Mouse (Mus musculus): ENCODE measurements around the gene Stk17b. TPM values are rescaled to one million over a fixed set of nuclear protein-coding genes. Genes with fewer than 3 reads are reported as not detected.

Stk17b gene
- total RNA-seq, 1 experiment, result 10.7 TPM

DNA sequence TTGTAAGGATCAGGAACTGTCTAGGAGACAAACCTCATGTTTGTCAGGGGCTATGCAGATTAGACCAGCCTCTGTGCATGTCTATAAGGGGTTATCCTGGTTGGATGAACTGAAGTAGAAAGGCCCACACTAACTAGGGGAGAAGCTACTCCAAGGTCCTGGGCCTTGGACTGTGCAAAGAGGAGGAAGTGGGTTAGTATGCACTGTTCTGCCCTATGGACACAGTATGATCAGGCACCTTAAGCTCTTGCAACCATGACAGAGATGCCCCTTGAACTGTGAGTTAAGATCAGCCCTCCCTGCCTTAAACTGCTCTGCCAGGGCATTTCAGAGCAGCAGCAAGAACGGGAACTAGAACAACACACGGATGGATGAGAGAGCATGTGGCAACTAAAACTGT lies 31.3 kb upstream of the Stk17b start:
- DNase-seq (ENCODE audit: low read depth, low spot score), result no peak
- H3K27ac ChIP-seq (ENCODE audit: insufficient read depth, low read depth, low read length, poor library complexity, severe bottlenecking), result no peak overlapping the region
- H3K4me3 ChIP-seq (ENCODE audit: insufficient read depth in 1 of 2, low read depth in 1 of 2, low read length in 2 of 2, poor library complexity in 1 of 2, severe bottlenecking in 1 of 2), result no peak overlapping the region
- H3K9me3 ChIP-seq (ENCODE audit: control insufficient read depth, insufficient read depth, low read depth, low read length), result no peaks in the 10 kb centered on the region
- no peak overlapping the region for H3K9ac ChIP-seq (ENCODE audit: insufficient read depth, low read depth, low read length, poor library complexity, severe bottlenecking)
- no peaks in the 10 kb centered on the region for H3K36me3 ChIP-seq (ENCODE audit: control insufficient read depth, insufficient read depth, low read length, poor library complexity, severe bottlenecking)
- TF ChIP-seq MAFK (IDR thresholded peaks at IDR 0.05; ENCODE audit: insufficient read depth, low read depth, low read length) (no peak), HCFC1 (IDR thresholded peaks at IDR 0.05; ENCODE audit: borderline replicate concordance, insufficient read depth, low read length) (no peak), CHD2 (IDR thresholded peaks at IDR 0.05; ENCODE audit: low read depth, low read length) (no peak)
- H3K4me1 ChIP-seq (ENCODE audit: control insufficient read depth in 2 of 2, insufficient read depth in 2 of 2, low read length in 2 of 2, poor library complexity in 1 of 2), result no peaks in the 10 kb centered on the region
- in situ Hi-C loops (cut with MboI; ENCODE audit: low sequenced_read_pairs in 2 of 2, unreplicated experiment in 2 of 2), result no loop called here

DNA sequence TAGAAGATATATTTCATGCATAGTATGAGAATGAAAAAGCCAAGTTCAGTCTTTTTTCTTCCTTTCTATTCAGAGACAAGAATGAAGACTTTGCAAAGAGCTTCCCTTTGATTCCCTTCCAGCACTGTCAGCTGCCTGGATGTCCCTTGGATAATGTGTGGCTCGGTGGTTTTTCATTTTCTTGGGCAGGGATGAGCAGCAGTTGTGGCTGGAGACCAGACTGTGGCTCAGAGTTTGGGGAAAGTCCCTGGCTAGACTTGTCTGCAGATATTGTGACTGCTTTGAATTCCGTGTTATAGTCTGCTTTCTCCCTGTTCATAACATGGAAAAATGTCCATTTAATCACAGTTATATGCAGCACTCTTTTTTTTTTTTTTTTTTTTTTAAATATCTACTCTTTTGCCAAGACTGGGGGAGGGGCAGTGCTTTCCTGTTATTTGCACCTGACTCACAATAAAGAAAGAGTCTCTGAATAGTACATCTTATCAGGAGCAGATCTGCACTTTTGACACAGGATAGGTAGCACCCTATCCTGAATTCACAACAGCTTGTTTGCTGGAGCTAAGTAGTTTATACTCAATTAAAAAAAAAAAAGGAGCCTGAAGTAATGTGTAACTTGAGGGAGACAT lies 29.2 kb upstream of the Stk17b start:
- Histone ChIP-seq H3K27ac (ENCODE audit: insufficient read depth, low read depth, low read length, poor library complexity, severe bottlenecking) (no peak overlapping the region), H3K9me3 (ENCODE audit: control insufficient read depth, insufficient read depth, low read depth, low read length) (no peaks in the 10 kb centered on the region), H3K9ac (ENCODE audit: insufficient read depth, low read depth, low read length, poor library complexity, severe bottlenecking) (no peak overlapping the region), H3K4me1 (ENCODE audit: control insufficient read depth in 2 of 2, insufficient read depth in 2 of 2, low read length in 2 of 2, poor library complexity in 1 of 2) (no peaks in the 10 kb centered on the region), H3K36me3 (ENCODE audit: control insufficient read depth, insufficient read depth, low read length, poor library complexity, severe bottlenecking) (no peaks in the 10 kb centered on the region), H3K4me3 (ENCODE audit: insufficient read depth in 1 of 2, low read depth in 1 of 2, low read length in 2 of 2, poor library complexity in 1 of 2, severe bottlenecking in 1 of 2) (no peak overlapping the region)
- TF ChIP-seq MAFK (IDR thresholded peaks at IDR 0.05; ENCODE audit: insufficient read depth, low read depth, low read length), result no peak
- no peak for TF ChIP-seq CHD2 (IDR thresholded peaks at IDR 0.05; ENCODE audit: low read depth, low read length)
- TF ChIP-seq ZNF384 (IDR thresholded peaks at IDR 0.05; ENCODE audit: low read depth, low read length), result no peak
- no peak for TF ChIP-seq HCFC1 (IDR thresholded peaks at IDR 0.05; ENCODE audit: borderline replicate concordance, insufficient read depth, low read length)
- TF ChIP-seq ZC3H11A (IDR thresholded peaks at IDR 0.05; ENCODE audit: borderline replicate concordance, low read depth, low read length), result no peak
- in situ Hi-C loops (cut with MboI; ENCODE audit: low sequenced_read_pairs in 2 of 2, unreplicated experiment in 2 of 2), result no loop called here
- DNase-seq (ENCODE audit: low read depth, low spot score), result no peak

DNA sequence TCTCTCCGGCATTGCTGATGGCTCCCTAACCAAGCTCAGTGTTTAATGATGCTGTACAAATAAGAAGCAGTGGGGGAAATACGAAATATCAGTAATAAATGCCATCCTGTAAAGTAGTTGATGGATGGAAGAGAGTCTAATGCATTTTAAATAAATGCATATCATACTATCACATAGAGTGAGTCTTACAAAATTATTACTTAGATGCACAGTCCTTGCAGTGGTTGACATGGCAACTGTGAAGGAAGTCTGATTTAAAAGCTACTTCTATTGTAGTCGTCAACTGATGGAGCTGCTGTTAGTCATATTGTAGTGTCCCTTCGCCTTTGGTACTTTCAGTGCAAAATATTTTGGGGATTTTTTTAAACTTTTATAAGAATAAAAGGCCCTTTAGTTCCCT lies 26.9 kb upstream of the Stk17b start:
- Histone ChIP-seq H3K9me3 (ENCODE audit: control insufficient read depth, insufficient read depth, low read depth, low read length) (no peaks in the 10 kb centered on the region), H3K4me1 (ENCODE audit: control insufficient read depth in 2 of 2, insufficient read depth in 2 of 2, low read length in 2 of 2, poor library complexity in 1 of 2) (no peaks in the 10 kb centered on the region), H3K27ac (ENCODE audit: insufficient read depth, low read depth, low read length, poor library complexity, severe bottlenecking) (no peak overlapping the region), H3K4me3 (ENCODE audit: insufficient read depth in 1 of 2, low read depth in 1 of 2, low read length in 2 of 2, poor library complexity in 1 of 2, severe bottlenecking in 1 of 2) (no peak overlapping the region), H3K36me3 (ENCODE audit: control insufficient read depth, insufficient read depth, low read length, poor library complexity, severe bottlenecking) (no peaks in the 10 kb centered on the region), H3K9ac (ENCODE audit: insufficient read depth, low read depth, low read length, poor library complexity, severe bottlenecking) (no peak overlapping the region)
- TF ChIP-seq ZC3H11A (IDR thresholded peaks at IDR 0.05; ENCODE audit: borderline replicate concordance, low read depth, low read length), result no peak
- TF ChIP-seq CHD2 (IDR thresholded peaks at IDR 0.05; ENCODE audit: low read depth, low read length), result no peak
- no peak for TF ChIP-seq HCFC1 (IDR thresholded peaks at IDR 0.05; ENCODE audit: borderline replicate concordance, insufficient read depth, low read length)
- no peak for TF ChIP-seq MAFK (IDR thresholded peaks at IDR 0.05; ENCODE audit: insufficient read depth, low read depth, low read length)
- no peak for TF ChIP-seq ZNF384 (IDR thresholded peaks at IDR 0.05; ENCODE audit: low read depth, low read length)
- DNase-seq (ENCODE audit: low read depth, low spot score), result no peak
- in situ Hi-C loops (cut with MboI; ENCODE audit: low sequenced_read_pairs in 2 of 2, unreplicated experiment in 2 of 2), result no loop called here

GRCm38 (mm10) chr1:53808229-53808628 lies 23.2 kb upstream of the Stk17b start:
- in situ Hi-C loops (cut with MboI; ENCODE audit: low sequenced_read_pairs in 2 of 2, unreplicated experiment in 2 of 2), result no loop called here
- no peaks in the 10 kb centered on the region for H3K9me3 ChIP-seq (ENCODE audit: control insufficient read depth, insufficient read depth, low read depth, low read length)
- no peak overlapping the region for H3K4me3 ChIP-seq (ENCODE audit: insufficient read depth in 1 of 2, low read depth in 1 of 2, low read length in 2 of 2, poor library complexity in 1 of 2, severe bottlenecking in 1 of 2)
- H3K9ac ChIP-seq (ENCODE audit: insufficient read depth, low read depth, low read length, poor library complexity, severe bottlenecking), result no peak overlapping the region
- H3K36me3 ChIP-seq (ENCODE audit: control insufficient read depth, insufficient read depth, low read length, poor library complexity, severe bottlenecking), result no peaks in the 10 kb centered on the region
- DNase-seq (ENCODE audit: low read depth, low spot score), result no peak
- H3K4me1 ChIP-seq (ENCODE audit: control insufficient read depth in 2 of 2, insufficient read depth in 2 of 2, low read length in 2 of 2, poor library complexity in 1 of 2), result no peaks in the 10 kb centered on the region
- H3K27ac ChIP-seq (ENCODE audit: insufficient read depth, low read depth, low read length, poor library complexity, severe bottlenecking), result no peak overlapping the region
- TF ChIP-seq ZC3H11A (IDR thresholded peaks at IDR 0.05; ENCODE audit: borderline replicate concordance, low read depth, low read length) (no peak), CHD2 (IDR thresholded peaks at IDR 0.05; ENCODE audit: low read depth, low read length) (no peak), HCFC1 (IDR thresholded peaks at IDR 0.05; ENCODE audit: borderline replicate concordance, insufficient read depth, low read length) (no peak), MAFK (IDR thresholded peaks at IDR 0.05; ENCODE audit: insufficient read depth, low read depth, low read length) (no peak), ZNF384 (IDR thresholded peaks at IDR 0.05; ENCODE audit: low read depth, low read length) (no peak)

DNA sequence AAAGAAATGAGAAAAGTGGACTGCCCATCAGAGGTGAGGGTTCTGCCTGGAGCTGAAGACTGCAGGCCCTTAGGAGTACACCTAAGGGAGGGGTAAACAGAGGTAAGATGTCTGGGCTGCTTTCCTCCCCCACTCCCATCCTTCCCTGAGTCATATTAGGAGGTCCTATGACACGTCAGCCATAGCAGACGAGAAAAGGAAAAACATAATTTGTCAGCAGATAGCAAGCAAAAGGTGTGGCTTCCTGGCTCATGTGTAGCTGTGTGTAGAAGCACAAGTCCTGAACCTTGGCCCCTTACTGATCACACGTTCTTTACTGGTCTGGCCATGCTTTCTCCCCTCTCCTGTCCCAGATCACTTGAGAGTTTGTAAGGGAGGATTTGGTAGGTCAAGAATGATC lies 12.8 kb upstream of the Stk17b start:
- Histone ChIP-seq H3K36me3 (ENCODE audit: control insufficient read depth, insufficient read depth, low read length, poor library complexity, severe bottlenecking) (no peaks in the 10 kb centered on the region), H3K9me3 (ENCODE audit: control insufficient read depth, insufficient read depth, low read depth, low read length) (no peaks in the 10 kb centered on the region), H3K27ac (ENCODE audit: insufficient read depth, low read depth, low read length, poor library complexity, severe bottlenecking) (no peak overlapping the region), H3K4me3 (ENCODE audit: insufficient read depth in 1 of 2, low read depth in 1 of 2, low read length in 2 of 2, poor library complexity in 1 of 2, severe bottlenecking in 1 of 2) (no peak overlapping the region), H3K4me1 (ENCODE audit: control insufficient read depth in 2 of 2, insufficient read depth in 2 of 2, low read length in 2 of 2, poor library complexity in 1 of 2) (no peaks in the 10 kb centered on the region), H3K9ac (ENCODE audit: insufficient read depth, low read depth, low read length, poor library complexity, severe bottlenecking) (no peak overlapping the region)
- in situ Hi-C loops (cut with MboI; ENCODE audit: low sequenced_read_pairs in 2 of 2, unreplicated experiment in 2 of 2), result no loop called here
- TF ChIP-seq MAFK (IDR thresholded peaks at IDR 0.05; ENCODE audit: insufficient read depth, low read depth, low read length) (no peak), ZC3H11A (IDR thresholded peaks at IDR 0.05; ENCODE audit: borderline replicate concordance, low read depth, low read length) (no peak), CHD2 (IDR thresholded peaks at IDR 0.05; ENCODE audit: low read depth, low read length) (no peak), ZNF384 (IDR thresholded peaks at IDR 0.05; ENCODE audit: low read depth, low read length) (no peak), HCFC1 (IDR thresholded peaks at IDR 0.05; ENCODE audit: borderline replicate concordance, insufficient read depth, low read length) (no peak)
- no peak for DNase-seq (ENCODE audit: low read depth, low spot score)
